Mouse (Mus musculus): ENCODE results near the gene Slc4a2.
A peak's percentile ranks its signal among the peaks of the same experiment; 100 is the strongest.

The Slc4a2 gene

GRCm38 (mm10) chr5:24466762-24467161 lies 43.1 kb downstream of the Slc4a2 start:
- no peak for DNase-seq (ENCODE audit: low read depth, low spot score)

- DNase-seq (ENCODE audit: low read depth, low spot score): peak; percentile 88
Observed at GRCm38 (mm10) chr5:24470600-24470999, 47.0 kb downstream of the Slc4a2 start.

- peak; percentile 91 for DNase-seq (ENCODE audit: low read depth, low spot score)
Observed at GRCm38 (mm10) chr5:24472884-24473619, 49.4 kb downstream of the Slc4a2 start.

GRCm38 (mm10) chr5:24474025-24474722 lies 50.5 kb downstream of the Slc4a2 start:
- DNase-seq (ENCODE audit: low read depth, low spot score): peak; percentile 60

- peak; percentile 70 for DNase-seq (ENCODE audit: low read depth, low spot score)
Observed at GRCm38 (mm10) chr5:24474723-24475261, 51.2 kb downstream of the Slc4a2 start.

GRCm38 (mm10) chr5:24475476-24476241 lies 52.0 kb downstream of the Slc4a2 start:
- DNase-seq (ENCODE audit: low read depth, low spot score): peak; percentile 33

GRCm38 (mm10) chr5:24477909-24478308 lies 54.3 kb downstream of the Slc4a2 start:
- no peak for DNase-seq (ENCODE audit: low read depth, low spot score)

- peak; percentile 92 for DNase-seq (ENCODE audit: low read depth, low spot score)
Observed at GRCm38 (mm10) chr5:24481647-24482046, 58.0 kb downstream of the Slc4a2 start.

GRCm38 (mm10) chr5:24482247-24483079 lies 58.8 kb downstream of the Slc4a2 start:
- peak; percentile 69 for DNase-seq (ENCODE audit: low read depth, low spot score)

GRCm38 (mm10) chr5:24483326-24483725 lies 59.7 kb downstream of the Slc4a2 start:
- peak; percentile 91 for DNase-seq (ENCODE audit: low read depth, low spot score)

GRCm38 (mm10) chr5:24484963-24485362 lies 61.3 kb downstream of the Slc4a2 start:
- DNase-seq (ENCODE audit: low read depth, low spot score): peak; percentile 64

GRCm38 (mm10) chr5:24486097-24486496 lies 62.5 kb downstream of the Slc4a2 start:
- peak; percentile 90 for DNase-seq (ENCODE audit: low read depth, low spot score)

- no peak for DNase-seq (ENCODE audit: low read depth, low spot score)
Observed at GRCm38 (mm10) chr5:24486738-24487137, 63.1 kb downstream of the Slc4a2 start.

GRCm38 (mm10) chr5:24490413-24490920 lies 66.8 kb downstream of the Slc4a2 start:
- no peak for DNase-seq (ENCODE audit: low read depth, low spot score)
